ENCODE assay signal across 8 mouse cellular contexts in the genomic region with DNA sequence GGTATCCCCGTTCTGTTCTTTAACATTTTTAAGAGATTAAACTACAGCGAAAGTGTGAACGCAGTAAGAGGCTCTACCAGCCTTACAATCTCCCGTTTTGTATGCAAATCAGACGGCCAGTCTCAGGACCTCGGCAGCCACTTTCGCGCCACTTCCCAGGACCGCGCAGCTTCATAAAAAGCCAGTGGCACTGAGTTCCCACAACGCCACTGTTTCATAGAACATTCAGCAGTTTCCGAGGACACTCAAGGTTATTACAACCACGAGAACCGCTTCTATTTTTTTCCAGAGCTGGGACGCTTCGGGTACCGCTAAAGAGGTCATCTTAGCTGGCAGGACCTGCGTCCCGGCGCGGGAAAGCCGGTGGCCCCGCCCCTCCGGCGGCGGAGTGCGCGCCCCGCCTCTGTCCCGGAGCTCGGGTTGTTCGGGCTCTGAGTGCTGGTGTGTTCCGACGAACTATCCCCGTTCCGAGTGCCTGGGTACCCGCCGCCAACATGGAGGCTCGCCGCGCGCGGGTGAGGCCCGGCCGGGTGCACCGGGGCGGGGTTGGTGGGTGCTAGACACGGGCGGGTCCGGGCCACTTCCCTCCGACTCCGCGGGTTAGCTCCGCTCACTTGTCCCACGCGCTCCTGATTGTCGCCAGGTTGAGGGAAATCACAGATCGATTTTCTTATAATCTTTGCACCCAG. TPM values are rescaled to one million over a fixed set of nuclear protein-coding genes. Genes with fewer than 3 reads are reported as not detected.
A peak's percentile ranks its signal among the peaks of the same experiment; 100 is the strongest.
DNase-seq lines count a peak whose midpoint lies in the region; ATAC-seq and TF ChIP-seq lines count a peak whose summit lies in the region.

A gene (plus strand): TSS at position 363 of the 689 bp plus-strand sequence.

- ATAC-seq in embryonic facial prominence, embryonic 12.5 days (ENCODE audit: insufficient number of reproducible peaks, insufficient read depth, low FRiP score, low TSS enrichment), result peak; percentile 73; the same call in 1 of the 2 replicates
- ATAC-seq in limb, embryonic 12.5 days (ENCODE audit: insufficient number of reproducible peaks, insufficient read depth, low FRiP score, low TSS enrichment, low read depth), result peak; percentile 90
- peak; percentile 81 for ATAC-seq in midbrain, embryonic 14.5 days (ENCODE audit: low FRiP score, low TSS enrichment)

- no peak for TF ChIP-seq POLR2A in heart, adult 2 months (IDR thresholded peaks at IDR 0.05; ENCODE audit: insufficient read depth, low read depth, low read length)
- TF ChIP-seq POLR2A in kidney, adult 2 months (IDR thresholded peaks at IDR 0.05; ENCODE audit: low read depth, low read length), result no peak

- peak within 1 kb of the TSS; percentile 80 for H3K4me3 ChIP-seq in embryonic facial prominence, embryonic 12.5 days
- peak within 1 kb of the TSS; percentile 54 for H3K4me3 ChIP-seq in heart, adult 2 months
- H3K4me3 ChIP-seq in kidney, adult 2 months (ENCODE audit: insufficient read depth, low read depth, low read length), result peak within 1 kb of the TSS; percentile 74
- peak within 1 kb of the TSS; percentile 83 for H3K4me3 ChIP-seq in limb, embryonic 12.5 days (replicated peaks)
- peak within 1 kb of the TSS; percentile 77 for H3K4me3 ChIP-seq in midbrain, embryonic 14.5 days (replicated peaks; ENCODE audit: low read depth, low read length)

- H3K36me3 ChIP-seq in embryonic facial prominence, embryonic 12.5 days, result peaks cover 19% of the 10 kb centered on the region
- peaks cover 2% of the 10 kb centered on the region; the same call in 1 of the 2 replicates for H3K36me3 ChIP-seq in heart, adult 2 months (ENCODE audit: control insufficient read depth, insufficient read depth, low read length)
- no peaks in the 10 kb centered on the region for H3K36me3 ChIP-seq in kidney, adult 2 months (ENCODE audit: control insufficient read depth, insufficient read depth, low read length)
- H3K36me3 ChIP-seq in limb, embryonic 12.5 days, result peaks cover 21% of the 10 kb centered on the region
- H3K36me3 ChIP-seq in midbrain, embryonic 14.5 days (ENCODE audit: control insufficient read depth, insufficient read depth, low read length), result no peaks in the 10 kb centered on the region

- WGBS in embryonic facial prominence, embryonic 12.5 days, result under 1% methylated on average over 58 of the region's 58 CpGs
- under 1% methylated on average over 58 of the region's 58 CpGs for WGBS in heart, adult 2 months
- WGBS in kidney, adult 2 months, result under 1% methylated on average over 58 of the region's 58 CpGs
- WGBS in limb, embryonic 12.5 days, result under 1% methylated on average over 58 of the region's 58 CpGs
- under 1% methylated on average over 57 of the region's 58 CpGs for WGBS in midbrain, embryonic 14.5 days

- no peaks in the 10 kb centered on the region for H3K27me3 ChIP-seq in embryonic facial prominence, embryonic 12.5 days
- no peaks in the 10 kb centered on the region for H3K27me3 ChIP-seq in heart, adult 2 months (ENCODE audit: control insufficient read depth, insufficient read depth, low read length)
- H3K27me3 ChIP-seq in kidney, adult 2 months (replicated peaks; ENCODE audit: control insufficient read depth, insufficient read depth, low read length), result no peaks in the 10 kb centered on the region; the same call in 1 of the 2 replicates
- no peaks in the 10 kb centered on the region for H3K27me3 ChIP-seq in limb, embryonic 12.5 days
- peaks cover 19% of the 10 kb centered on the region for H3K27me3 ChIP-seq in midbrain, embryonic 14.5 days (ENCODE audit: control insufficient read depth, insufficient read depth, low read length)

- peak within 1 kb of the TSS; percentile 72 for H3K4me2 ChIP-seq in embryonic facial prominence, embryonic 12.5 days (replicated peaks)
- H3K4me2 ChIP-seq in limb, embryonic 12.5 days, result peak within 1 kb of the TSS; percentile 74
- H3K4me2 ChIP-seq in midbrain, embryonic 14.5 days (ENCODE audit: low read length), result peak within 1 kb of the TSS; percentile 94

- peak; percentile 85 for DNase-seq in 3134 (ENCODE audit: extremely low read depth, insufficient read length, low spot score)
- peak; percentile 80 for DNase-seq in adrenal gland, postnatal 25 days
- peak; percentile 87 to 89 for DNase-seq in heart, adult 2 months
- peak; percentile 86 for DNase-seq in kidney, adult 2 months
- DNase-seq in midbrain, embryonic 14.5 days, result peak; percentile 83
- DNase-seq in spleen, adult 12 weeks (ENCODE audit: low spot score), result peak; percentile 78

- intact Hi-C loops in heart, adult 2 months (cut with DNase I), result no loop called here

- TF ChIP-seq EP300 in heart, adult 2 months (IDR thresholded peaks at IDR 0.05; ENCODE audit: insufficient read depth, low read depth, low read length), result no peak

- peaks cover 20% of the 10 kb centered on the region for H3K4me1 ChIP-seq in embryonic facial prominence, embryonic 12.5 days
- no peaks in the 10 kb centered on the region for H3K4me1 ChIP-seq in heart, adult 2 months (ENCODE audit: control insufficient read depth, insufficient read depth, low read length)
- peaks cover 4% of the 10 kb centered on the region; the same call in 1 of the 2 replicates for H3K4me1 ChIP-seq in kidney, adult 2 months (ENCODE audit: control insufficient read depth, insufficient read depth, low read length)
- H3K4me1 ChIP-seq in limb, embryonic 12.5 days (replicated peaks), result peaks cover 40% of the 10 kb centered on the region
- peaks cover 5% of the 10 kb centered on the region; the same call in 1 of the 2 replicates for H3K4me1 ChIP-seq in midbrain, embryonic 14.5 days (ENCODE audit: control insufficient read depth, insufficient read depth, low read length)

- no peaks in the 10 kb centered on the region for H3K79me2 ChIP-seq in heart, adult 2 months (replicated peaks; ENCODE audit: control insufficient read depth, insufficient read depth, low read length)

- peak within 1 kb of the TSS; percentile 82 for H3K9ac ChIP-seq in embryonic facial prominence, embryonic 12.5 days
- H3K9ac ChIP-seq in heart, adult 2 months (ENCODE audit: low read depth, low read length), result peak within 1 kb of the TSS; percentile 75
- H3K9ac ChIP-seq in limb, embryonic 12.5 days (replicated peaks), result peak within 1 kb of the TSS; percentile 89
- peak within 1 kb of the TSS; percentile 54 for H3K9ac ChIP-seq in midbrain, embryonic 14.5 days (replicated peaks; ENCODE audit: low read length)

- no peaks in the 10 kb centered on the region for H3K9me3 ChIP-seq in embryonic facial prominence, embryonic 12.5 days
- H3K9me3 ChIP-seq in limb, embryonic 12.5 days, result no peaks in the 10 kb centered on the region
- H3K9me3 ChIP-seq in midbrain, embryonic 14.5 days (ENCODE audit: control insufficient read depth, low read length), result no peaks in the 10 kb centered on the region

- H3K27ac ChIP-seq in embryonic facial prominence, embryonic 12.5 days, result peak within 1 kb of the TSS; percentile 90
- peak within 1 kb of the TSS; percentile 76 for H3K27ac ChIP-seq in heart, adult 2 months
- H3K27ac ChIP-seq in kidney, adult 2 months (ENCODE audit: insufficient read depth, low read depth, low read length), result peak within 1 kb of the TSS; percentile 69
- peak within 1 kb of the TSS; percentile 93 for H3K27ac ChIP-seq in limb, embryonic 12.5 days
- peak within 1 kb of the TSS; percentile 60; the same call in 1 of the 2 replicates for H3K27ac ChIP-seq in midbrain, embryonic 14.5 days (replicated peaks; ENCODE audit: low read depth, low read length)

- no peak for TF ChIP-seq CTCF in heart, adult 2 months (IDR thresholded peaks at IDR 0.05)
- TF ChIP-seq CTCF in kidney, adult 2 months (conservative IDR thresholded peaks at IDR 0.05; ENCODE audit: insufficient read depth, insufficient read length, low read depth, low read length), result no peak

RNA-seq across cellular contexts. Expression of the gene that starts here (rescaled TPM):
- total RNA-seq in adrenal gland, postnatal 25 days (2021), result 6.9 and 7.5 TPM in 2 replicates
- 179 and 184 TPM in 2 replicates for polyA plus RNA-seq in embryonic facial prominence, embryonic 12.5 days (2016; fragmentation: Nextera tagmentation; extraction: Ambion mirVana)
- total RNA-seq in heart, adult 2 months (2021), result 1 to 10 TPM; 1.2 to 1.9 TPM
- polyA plus RNA-seq in heart, adult 2 months (2012; rRNA removed), result 2.3 and 2.5 TPM in 2 replicates
- 1.4 and 1.7 TPM in 2 replicates for polyA plus RNA-seq in kidney, adult 2 months (2012; rRNA removed)
- polyA plus RNA-seq in limb, embryonic 12.5 days (2016; fragmentation: Nextera tagmentation; extraction: Ambion mirVana), result 242 and 246 TPM in 2 replicates
- polyA plus RNA-seq in midbrain, embryonic 14.5 days (2014; fragmentation: Nextera tagmentation; extraction: Ambion mirVana), result 11.9 and 26.7 TPM in 2 replicates

Comparison
In these comparisons a context has a peak if more than half of its experiments do, and no peak if none do; other contexts are left out.
1. Peak in every context shown above with its lines: DNase-seq, ATAC-seq, H3K4me3 ChIP-seq and H3K27ac ChIP-seq.